Mouse (Mus musculus): ENCODE data around the gene Ffar3. TPM values are rescaled to one million over a fixed set of nuclear protein-coding genes. Genes with fewer than 3 reads are reported as not detected.

The Ffar3 gene
- polyA plus RNA-seq, 1 experiment from 2014 or later: not detected

DNA sequence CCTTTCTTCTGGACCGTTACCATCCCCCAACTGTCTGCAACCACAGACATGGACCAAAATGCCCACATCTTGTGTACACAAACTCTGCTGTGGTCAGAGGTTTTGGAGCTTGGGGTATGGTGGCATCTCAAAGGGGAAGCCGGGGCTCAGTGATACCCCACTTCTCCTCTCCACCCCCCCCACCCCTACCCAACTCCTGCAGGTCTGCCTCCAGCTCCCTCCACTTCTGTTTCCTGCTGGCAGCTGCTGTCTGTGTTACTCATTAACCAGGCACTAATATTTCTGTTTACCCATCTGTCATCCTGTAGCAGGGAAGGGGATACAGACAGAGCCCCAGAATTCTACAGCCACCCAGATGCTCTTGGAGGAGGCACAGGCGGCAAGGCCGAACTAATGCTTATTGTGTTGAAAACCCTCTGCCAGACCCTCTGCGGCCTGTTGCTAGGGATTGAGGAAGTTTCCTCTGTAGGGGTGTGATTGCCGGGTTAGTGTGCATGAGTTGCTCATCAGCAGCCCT lies 43.6 kb downstream of the Ffar3 start:
- Histone ChIP-seq H3K27ac (no peak overlapping the region), H3K9ac (no peak overlapping the region), H3K36me3 (ENCODE audit: poor library complexity, severe bottlenecking) (no peaks in the 10 kb centered on the region), H3K9me3 (replicated peaks) (0 out of 2 replicates have a peak, but pooled peaks cover 3% of the 10 kb centered on the region), H3K4me1 (no peaks in the 10 kb centered on the region), H3K4me2 (no peak overlapping the region), H3K4me3 (no peak overlapping the region), H3K27me3 (no peaks in the 10 kb centered on the region)
- 67% methylated on average over 6 of the region's 6 CpGs for WGBS
- no peak for ATAC-seq

- 75% methylated on average over 9 of the region's 9 CpGs for WGBS
- no peak overlapping the region for H3K27ac ChIP-seq
These were observed 44.2 kb downstream of the Ffar3 start for GRCm38 (mm10) chr7:30811757-30812290.

GRCm38 (mm10) chr7:30810319-30810718 lies 45.7 kb downstream of the Ffar3 start:
- 57% methylated on average over 6 of the region's 6 CpGs for WGBS
- no peaks in the 10 kb centered on the region for H3K4me1 ChIP-seq
- H3K27ac ChIP-seq: no peak overlapping the region
- no peak overlapping the region for H3K4me3 ChIP-seq
- H3K9ac ChIP-seq: no peak overlapping the region
- 0 out of 2 replicates have a peak, but pooled peaks cover 3% of the 10 kb centered on the region for H3K9me3 ChIP-seq (replicated peaks)
- ATAC-seq: no peak
- no peak overlapping the region for H3K4me2 ChIP-seq
- no peaks in the 10 kb centered on the region for H3K27me3 ChIP-seq
- no peaks in the 10 kb centered on the region for H3K36me3 ChIP-seq (ENCODE audit: poor library complexity, severe bottlenecking)

More at GRCm38 (mm10) chr7:30811757-30812290, 44.2 kb downstream of the Ffar3 start:
- Histone ChIP-seq H3K9me3 (replicated peaks) (0 out of 2 replicates have a peak, but pooled peaks cover 3% of the 10 kb centered on the region), H3K27me3 (no peaks in the 10 kb centered on the region), H3K4me3 (no peak overlapping the region), H3K4me2 (no peak overlapping the region), H3K4me1 (no peaks in the 10 kb centered on the region), H3K36me3 (ENCODE audit: poor library complexity, severe bottlenecking) (no peaks in the 10 kb centered on the region), H3K9ac (no peak overlapping the region)
- no peak for ATAC-seq

DNA sequence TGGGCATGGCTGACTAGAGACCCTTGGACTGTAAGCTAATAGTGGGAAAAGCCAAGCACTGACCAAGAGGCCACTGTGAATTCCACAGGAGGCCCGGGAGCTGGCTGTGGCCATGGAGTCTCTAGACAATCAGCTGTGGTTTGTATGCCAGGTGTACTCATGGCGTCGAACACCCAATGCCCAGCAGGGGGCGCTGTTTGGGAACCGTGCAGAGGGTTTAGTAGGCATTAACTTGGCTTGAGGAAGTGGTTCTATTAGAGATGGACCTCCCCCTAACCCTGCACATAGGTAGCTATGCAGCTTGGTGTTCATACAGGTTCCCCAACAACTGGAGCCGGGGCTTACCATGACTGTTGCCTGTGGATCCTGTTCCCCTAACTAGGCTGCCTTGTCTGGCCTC lies 50.1 kb downstream of the Ffar3 start:
- no peak overlapping the region for H3K9ac ChIP-seq
- H3K9me3 ChIP-seq (replicated peaks): 0 out of 2 replicates have a peak, but pooled peaks cover 3% of the 10 kb centered on the region
- no peaks in the 10 kb centered on the region for H3K4me1 ChIP-seq
- H3K4me2 ChIP-seq: no peak overlapping the region
- H3K27me3 ChIP-seq: no peaks in the 10 kb centered on the region
- H3K4me3 ChIP-seq: no peak overlapping the region
- 52% methylated on average over 6 of the region's 6 CpGs for WGBS
- no peak for ATAC-seq
- no peaks in the 10 kb centered on the region for H3K36me3 ChIP-seq (ENCODE audit: poor library complexity, severe bottlenecking)
- no peak overlapping the region for H3K27ac ChIP-seq

Other genes starting within 250 kb of the Ffar3 start
- 0.19 and 0.37 TPM in 2 replicates for gene Upk1a, start 243.3 kb downstream of the Ffar3 start, polyA plus RNA-seq (2015; fragmentation: Nextera tagmentation; extraction: Ambion mirVana)
- 944 and 1,056 TPM in 2 replicates for gene Cox6b1, start 230.0 kb downstream of the Ffar3 start, polyA plus RNA-seq (2015; fragmentation: Nextera tagmentation; extraction: Ambion mirVana)
- not detected in 2 replicates for gene Etv2, start 220.3 kb downstream of the Ffar3 start, polyA plus RNA-seq (2015; fragmentation: Nextera tagmentation; extraction: Ambion mirVana)
- gene Rbm42, start 205.9 kb downstream of the Ffar3 start, polyA plus RNA-seq (2015; fragmentation: Nextera tagmentation; extraction: Ambion mirVana): 144 and 146 TPM in 2 replicates
- gene Haus5, start 191.2 kb downstream of the Ffar3 start, polyA plus RNA-seq (2015; fragmentation: Nextera tagmentation; extraction: Ambion mirVana): 52.7 and 57.2 TPM in 2 replicates
- not detected in 2 replicates for gene Pmis2, start 184.6 kb downstream of the Ffar3 start, polyA plus RNA-seq (2015; fragmentation: Nextera tagmentation; extraction: Ambion mirVana)
- not detected in 2 replicates for gene 2200002J24Rik, start 157.3 kb downstream of the Ffar3 start, polyA plus RNA-seq (2015; fragmentation: Nextera tagmentation; extraction: Ambion mirVana)
- 0.79 and 1.4 TPM in 2 replicates for gene Atp4a, start 144.0 kb downstream of the Ffar3 start, polyA plus RNA-seq (2015; fragmentation: Nextera tagmentation; extraction: Ambion mirVana)
- 182 and 188 TPM in 2 replicates for gene Tmem147, start 126.6 kb downstream of the Ffar3 start, polyA plus RNA-seq (2015; fragmentation: Nextera tagmentation; extraction: Ambion mirVana)
- 0.93 and 1.0 TPM in 2 replicates for gene Gapdhs, start 112.5 kb downstream of the Ffar3 start, polyA plus RNA-seq (2015; fragmentation: Nextera tagmentation; extraction: Ambion mirVana)
- 1.5 and 1.9 TPM in 2 replicates for gene Sbsn, start 104.7 kb downstream of the Ffar3 start, polyA plus RNA-seq (2015; fragmentation: Nextera tagmentation; extraction: Ambion mirVana)
- gene Dmkn, start 92.4 kb downstream of the Ffar3 start, polyA plus RNA-seq (2015; fragmentation: Nextera tagmentation; extraction: Ambion mirVana): 0.68 TPM in 1 of 2 replicates, not detected in the other
- not detected in 2 replicates for gene Krtdap, start 68.3 kb downstream of the Ffar3 start, polyA plus RNA-seq (2015; fragmentation: Nextera tagmentation; extraction: Ambion mirVana)
- gene Ffar2, start 32.4 kb downstream of the Ffar3 start, polyA plus RNA-seq (2015; fragmentation: Nextera tagmentation; extraction: Ambion mirVana): 0.09 TPM in 1 of 2 replicates, not detected in the other
- not detected in 2 replicates for gene Ffar1, start 5.4 kb upstream of the Ffar3 start, polyA plus RNA-seq (2015; fragmentation: Nextera tagmentation; extraction: Ambion mirVana)
- gene Cd22, start 24.2 kb upstream of the Ffar3 start, polyA plus RNA-seq (2015; fragmentation: Nextera tagmentation; extraction: Ambion mirVana): not detected in 2 replicates
- 0.58 and 0.64 TPM in 2 replicates for gene Mag, start 58.7 kb upstream of the Ffar3 start, polyA plus RNA-seq (2015; fragmentation: Nextera tagmentation; extraction: Ambion mirVana)
- gene Hamp2, start 68.5 kb upstream of the Ffar3 start, polyA plus RNA-seq (2015; fragmentation: Nextera tagmentation; extraction: Ambion mirVana): not detected in 2 replicates
- gene Hamp, start 87.9 kb upstream of the Ffar3 start, polyA plus RNA-seq (2015; fragmentation: Nextera tagmentation; extraction: Ambion mirVana): not detected in 2 replicates
- 23.9 and 24.4 TPM in 2 replicates for gene Usf2, start 100.6 kb upstream of the Ffar3 start, polyA plus RNA-seq (2015; fragmentation: Nextera tagmentation; extraction: Ambion mirVana)
- 17.8 and 22.2 TPM in 2 replicates for gene Lsr, start 117.3 kb upstream of the Ffar3 start, polyA plus RNA-seq (2015; fragmentation: Nextera tagmentation; extraction: Ambion mirVana)
- gene Fam187b, start 117.6 kb upstream of the Ffar3 start, polyA plus RNA-seq (2015; fragmentation: Nextera tagmentation; extraction: Ambion mirVana): 0.58 and 0.74 TPM in 2 replicates
- gene Fxyd5, start 186.3 kb upstream of the Ffar3 start, polyA plus RNA-seq (2015; fragmentation: Nextera tagmentation; extraction: Ambion mirVana): 11.5 and 12.2 TPM in 2 replicates
- gene Fxyd7, start 195.3 kb upstream of the Ffar3 start, polyA plus RNA-seq (2015; fragmentation: Nextera tagmentation; extraction: Ambion mirVana): 19.8 and 33.0 TPM in 2 replicates
- 2.5 and 3.9 TPM in 2 replicates for gene Fxyd1, start 201.0 kb upstream of the Ffar3 start, polyA plus RNA-seq (2015; fragmentation: Nextera tagmentation; extraction: Ambion mirVana)
- 0.19 and 0.26 TPM in 2 replicates for gene Lgi4, start 203.2 kb upstream of the Ffar3 start, polyA plus RNA-seq (2015; fragmentation: Nextera tagmentation; extraction: Ambion mirVana)
- gene Fxyd3, start 220.5 kb upstream of the Ffar3 start, polyA plus RNA-seq (2015; fragmentation: Nextera tagmentation; extraction: Ambion mirVana): 0.08 TPM in 1 of 2 replicates, not detected in the other